Mouse (Mus musculus) small intestine, adult 2 months (tissue): Measurements from ENCODE around the gene Mtg2. TPM values are rescaled to one million over a fixed set of nuclear protein-coding genes. Genes with fewer than 3 reads are reported as not detected.

Experiments used
- H3K27ac ChIP-seq: fragments of 200-500 bp; 2 replicates; pipeline ENCODE4 v1.5.1; 2012; ENCODE audit warnings: low read depth, low read length, control low read depth, inconsistent platforms; ENCODE audit not compliant: insufficient read depth
- H3K27me3 ChIP-seq: fragments of 200-500 bp; 2 replicates; pipeline ENCODE4 v1.6.1; 2012; ENCODE audit warnings: mild to moderate bottlenecking, moderate library complexity, low read length, inconsistent platforms; ENCODE audit not compliant: control insufficient read depth, insufficient read depth
- H3K36me3 ChIP-seq: fragments of 200-500 bp; 2 replicates; pipeline ENCODE4 v1.6.1; 2012; ENCODE audit warnings: mild to moderate bottlenecking, low read length, control low read depth, inconsistent platforms; ENCODE audit not compliant: control insufficient read depth, insufficient read depth
- H3K4me1 ChIP-seq: fragments of 200-500 bp; 2 replicates; pipeline ENCODE4 v1.6.1; 2012; ENCODE audit warnings: low read length, inconsistent platforms, mixed read lengths; ENCODE audit not compliant: control insufficient read depth, insufficient read depth, insufficient read length
- H3K4me3 ChIP-seq: fragments of 200-500 bp; 2 replicates; pipeline ENCODE4 v1.5.1; 2012; ENCODE audit warnings: low read depth, mild to moderate bottlenecking, control low read depth, inconsistent platforms, low read length, moderate library complexity
- CTCF ChIP-seq: fragments of 200-500 bp; IDR thresholded peaks from 2 replicates; pipeline ENCODE4 v1.5.1; 2012; ENCODE audit warnings: low read depth, mild to moderate bottlenecking, control low read depth, inconsistent platforms, low read length, moderate library complexity, mixed read lengths; ENCODE audit not compliant: insufficient replicate concordance, insufficient read length; ENCODE audit errors: extremely low read depth
- POLR2A ChIP-seq: fragments of 200-500 bp; IDR thresholded peaks from 2 replicates; pipeline ENCODE4 v1.6.1; 2012; ENCODE audit warnings: low read depth, mild to moderate bottlenecking, control low read depth, inconsistent platforms, low read length, moderate library complexity
- WGBS: fragments of 180-500 bp; shearing (Covaris S2); methylation state at CpG from one replicate; pipeline ENCODE4 v1.1.7; 2018; 5-methylcytosine and 5-hydroxymethylcytosine counted together
- polyA plus RNA-seq: library from polyadenylated mRNA; depleted of rRNA; stranded (reverse); fragments of >200 nt; gene quantifications from 2 replicates; pipeline ENCODE4 v1.2.3, GENCODE M21; 2012

Gene Mtg2
- polyA plus RNA-seq, 1 experiment: 10.2 TPM

GRCm38 (mm10) chr2:180105441-180106190 is 35.2 kb downstream of the Mtg2 start:
- peaks cover 10% of the 10 kb centered on the region for H3K4me1 ChIP-seq
- peaks cover 49% of the 10 kb centered on the region for H3K27me3 ChIP-seq
- no peak overlapping the region for H3K4me3 ChIP-seq
- H3K27ac ChIP-seq: no peak overlapping the region
- no peaks in the 10 kb centered on the region for H3K36me3 ChIP-seq
- 30% methylated on average over 8 of the region's 8 CpGs for WGBS
- no peak for TF ChIP-seq CTCF
- no peak for TF ChIP-seq POLR2A

GRCm38 (mm10) chr2:180107081-180107480 is 36.7 kb downstream of the Mtg2 start:
- peaks cover 10% of the 10 kb centered on the region for H3K4me1 ChIP-seq
- WGBS: 55% methylated on average over 4 of the region's 4 CpGs
- no peaks in the 10 kb centered on the region for H3K36me3 ChIP-seq
- 0 out of 2 replicates have a peak, but pooled peaks have one; percentile 16 for TF ChIP-seq CTCF
- no peak for TF ChIP-seq POLR2A
- peaks cover 35% of the 10 kb centered on the region for H3K27me3 ChIP-seq
- H3K4me3 ChIP-seq: no peak overlapping the region
- H3K27ac ChIP-seq: no peak overlapping the region

GRCm38 (mm10) chr2:180108285-180108684 is 37.9 kb downstream of the Mtg2 start:
- H3K36me3 ChIP-seq: no peaks in the 10 kb centered on the region
- H3K4me1 ChIP-seq: peaks cover 10% of the 10 kb centered on the region
- H3K27ac ChIP-seq: no peak overlapping the region
- H3K27me3 ChIP-seq: peaks cover 23% of the 10 kb centered on the region
- no peak for TF ChIP-seq POLR2A
- TF ChIP-seq CTCF: no peak
- whole genome bisulfite sequencing: 30% methylated on average over 6 of the region's 6 CpGs
- H3K4me3 ChIP-seq: no peak overlapping the region

GRCm38 (mm10) chr2:180113909-180114890 is 43.8 kb downstream of the Mtg2 start:
- no peaks in the 10 kb centered on the region for H3K36me3 ChIP-seq
- TF ChIP-seq POLR2A (no peak), CTCF (no peak)
- 66% methylated on average over 17 of the region's 17 CpGs for whole genome bisulfite sequencing
- no peak overlapping the region for H3K4me3 ChIP-seq
- H3K27me3 ChIP-seq: no peaks in the 10 kb centered on the region
- H3K27ac ChIP-seq: no peak overlapping the region
- peaks cover 26% of the 10 kb centered on the region for H3K4me1 ChIP-seq

GRCm38 (mm10) chr2:180115279-180115678 is 44.9 kb downstream of the Mtg2 start:
- no peaks in the 10 kb centered on the region for H3K27me3 ChIP-seq
- no peak overlapping the region for H3K27ac ChIP-seq
- 65% methylated on average over 6 of the region's 6 CpGs for WGBS
- no peaks in the 10 kb centered on the region for H3K36me3 ChIP-seq
- TF ChIP-seq CTCF (no peak), POLR2A (no peak)
- peaks cover 26% of the 10 kb centered on the region for H3K4me1 ChIP-seq
- no peak overlapping the region for H3K4me3 ChIP-seq

- no peak overlapping the region for H3K27ac ChIP-seq
- whole genome bisulfite sequencing: 52% methylated on average over 10 of the region's 10 CpGs
- no peaks in the 10 kb centered on the region for H3K27me3 ChIP-seq
- no peak overlapping the region for H3K4me3 ChIP-seq
- H3K36me3 ChIP-seq: no peaks in the 10 kb centered on the region
- TF ChIP-seq CTCF (no peak), POLR2A (no peak)
- peaks cover 27% of the 10 kb centered on the region for H3K4me1 ChIP-seq
Measured at GRCm38 (mm10) chr2:180116081-180116493, 45.7 kb downstream of the Mtg2 start.

- Histone ChIP-seq H3K4me3 (no peak overlapping the region), H3K36me3 (no peaks in the 10 kb centered on the region), H3K27me3 (no peaks in the 10 kb centered on the region), H3K27ac (no peak overlapping the region), H3K4me1 (peaks cover 27% of the 10 kb centered on the region)
- TF ChIP-seq CTCF (no peak), POLR2A (no peak)
- 59% methylated on average over 8 of the region's 8 CpGs for WGBS
Measured at GRCm38 (mm10) chr2:180116741-180117484, 46.5 kb downstream of the Mtg2 start.
